Comparison of ENCODE assay signal across 20 mouse cellular contexts in genomic region chr4:40899264-40899663, GRCm38 (mm10). TPM values are rescaled to one million over a fixed set of nuclear protein-coding genes. Genes with fewer than 3 reads are reported as not detected.
"Had no signal": no experiment of that assay in that cellular context is flagged by ENCODE, and none has a peak within 500 bp of the region (broad histone marks: within the 10 kb centered on the region; RNA-seq: fewer than 3 reads in every experiment).

No protein-coding gene starts in this region.

- H3K4me2 ChIP-seq: liver, embryonic 11.5 days; liver, embryonic 15.5 days; midbrain, embryonic 12.5 days had no signal

- H3K9me3 ChIP-seq: limb, embryonic 10.5 days; liver, embryonic 15.5 days had no signal

- H3K27ac ChIP-seq: kidney, postnatal 0 days; left cerebral cortex, adult 2 months; limb, embryonic 10.5 days; liver, embryonic 15.5 days; midbrain, embryonic 12.5 days had no signal

- H3K27me3 ChIP-seq: liver, embryonic 15.5 days; megakaryocyte, embryonic 14.5 days; midbrain, embryonic 12.5 days had no signal

- DNase-seq: kidney, adult 11 months; kidney, adult 9 months; kidney, postnatal 4 days; lung, adult 2 months; lung, postnatal 4 days; thymus, adult 18-20 months; thymus, postnatal 14 days had no signal

- H3K4me1 ChIP-seq: midbrain, embryonic 12.5 days had no signal

- H3K36me3 ChIP-seq: limb, embryonic 10.5 days; liver, embryonic 15.5 days; midbrain, embryonic 12.5 days had no signal

- H3K9ac ChIP-seq: liver, embryonic 15.5 days; midbrain, embryonic 12.5 days had no signal

- H3K4me3 ChIP-seq: left cerebral cortex, adult 2 months; limb, embryonic 10.5 days; liver, embryonic 15.5 days; megakaryocyte, embryonic 14.5 days; midbrain, embryonic 12.5 days had no signal

RNA-seq across cellular contexts. Expression of gene Spink4, which starts 20.6 kb away (rescaled TPM):
- total RNA-seq: layer of hippocampus, adult 8-10 months; layer of hippocampus, postnatal 25 days; left cerebral cortex, adult 2 months; left cerebral cortex, postnatal 14 days; midbrain, postnatal 0 days had no signal
- polyA plus RNA-seq: limb, embryonic 10.5 days; liver, embryonic 11.5 days; midbrain, embryonic 12.5 days; midbrain, postnatal 0 days; neural tube, embryonic 14.5 days; stomach, embryonic 14.5 days had no signal
